Mouse (Mus musculus): ENCODE measurements around the gene Polr1d.

The Polr1d gene

DNA sequence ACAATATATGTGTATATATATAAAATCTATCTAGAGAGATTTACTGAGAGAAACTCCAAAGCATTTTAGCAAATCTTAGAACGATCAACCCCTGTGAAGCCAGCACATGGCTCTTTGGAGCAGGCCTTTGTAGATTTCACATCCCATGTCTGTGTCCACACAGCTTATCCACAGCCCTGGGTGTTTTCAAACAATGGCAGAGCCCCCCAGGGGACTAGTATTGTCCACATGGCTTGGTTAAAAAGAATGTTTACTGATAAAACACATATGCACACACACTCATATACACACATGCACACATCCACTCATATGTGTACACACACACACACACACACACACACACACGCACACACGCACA, 58.2 kb downstream of the Polr1d start:
- no peak for DNase-seq (ENCODE audit: low spot score)

DNA sequence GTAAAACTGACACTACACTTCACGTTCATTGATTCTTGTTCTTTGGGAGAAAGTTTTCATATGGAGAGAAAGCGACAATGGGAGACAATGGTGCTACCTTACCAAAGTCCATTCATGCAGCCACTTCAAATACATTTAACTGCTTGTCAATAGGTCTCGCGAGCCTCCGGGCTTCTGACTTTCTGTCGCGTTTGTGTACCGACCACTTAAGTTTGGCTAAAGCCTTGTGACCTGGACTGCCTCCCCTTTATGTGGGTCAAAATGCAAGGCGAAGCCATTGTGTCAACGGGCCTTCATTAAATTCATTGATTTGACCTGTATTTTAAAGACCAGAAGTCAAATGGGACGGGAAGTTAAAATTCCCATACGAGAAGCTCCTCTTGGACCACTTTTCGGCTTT, 59.1 kb downstream of the Polr1d start:
- DNase-seq (ENCODE audit: low spot score), result no peak

DNA sequence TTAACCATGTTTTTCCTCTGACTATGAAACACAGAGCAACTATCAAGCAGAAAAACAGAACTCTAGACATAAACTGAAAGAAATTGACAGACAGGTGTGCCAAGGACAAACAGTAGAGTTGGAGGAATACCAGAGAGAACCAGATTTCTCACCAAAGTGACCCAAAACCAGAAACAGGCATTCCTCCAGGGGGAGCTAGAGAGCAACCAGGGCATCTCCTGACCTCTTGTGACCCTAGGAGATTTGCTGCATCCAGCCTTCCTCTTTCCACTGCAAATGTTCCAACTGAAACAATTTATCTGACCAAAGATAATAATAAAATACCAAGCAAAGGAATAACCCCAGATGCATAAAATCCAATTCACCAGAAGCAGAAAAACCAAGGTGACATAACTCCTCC, 70.5 kb downstream of the Polr1d start:
- peak; percentile 18 for DNase-seq (ENCODE audit: low spot score)

DNA sequence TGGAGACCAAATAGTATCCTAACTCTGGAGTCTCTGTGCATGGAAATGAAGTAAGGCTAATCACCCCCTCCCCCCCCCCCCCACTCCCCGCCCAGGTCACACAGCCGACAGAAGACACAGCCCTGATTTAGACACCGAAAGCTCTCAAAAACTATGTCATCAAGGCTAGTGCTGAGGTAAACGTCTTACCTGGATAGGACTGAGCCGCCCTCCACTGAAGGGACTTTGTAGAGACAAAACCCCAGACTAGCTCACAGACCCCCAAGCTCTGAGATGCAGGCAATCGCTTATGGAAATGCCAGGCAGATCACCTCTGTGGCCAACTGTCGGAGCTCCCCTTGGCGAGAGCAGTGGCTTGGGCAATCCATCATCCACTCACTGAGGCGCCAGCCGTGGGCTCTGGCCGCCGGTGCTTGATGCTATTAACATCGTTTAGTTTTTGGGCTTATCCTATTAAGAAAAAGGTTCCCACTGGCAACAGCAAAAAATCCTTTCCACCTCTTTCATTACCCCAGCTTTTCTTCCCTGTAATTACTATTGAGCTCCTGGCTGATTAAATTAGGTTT, 78.0 kb downstream of the Polr1d start:
- DNase-seq (ENCODE audit: low spot score), result no peak

DNA sequence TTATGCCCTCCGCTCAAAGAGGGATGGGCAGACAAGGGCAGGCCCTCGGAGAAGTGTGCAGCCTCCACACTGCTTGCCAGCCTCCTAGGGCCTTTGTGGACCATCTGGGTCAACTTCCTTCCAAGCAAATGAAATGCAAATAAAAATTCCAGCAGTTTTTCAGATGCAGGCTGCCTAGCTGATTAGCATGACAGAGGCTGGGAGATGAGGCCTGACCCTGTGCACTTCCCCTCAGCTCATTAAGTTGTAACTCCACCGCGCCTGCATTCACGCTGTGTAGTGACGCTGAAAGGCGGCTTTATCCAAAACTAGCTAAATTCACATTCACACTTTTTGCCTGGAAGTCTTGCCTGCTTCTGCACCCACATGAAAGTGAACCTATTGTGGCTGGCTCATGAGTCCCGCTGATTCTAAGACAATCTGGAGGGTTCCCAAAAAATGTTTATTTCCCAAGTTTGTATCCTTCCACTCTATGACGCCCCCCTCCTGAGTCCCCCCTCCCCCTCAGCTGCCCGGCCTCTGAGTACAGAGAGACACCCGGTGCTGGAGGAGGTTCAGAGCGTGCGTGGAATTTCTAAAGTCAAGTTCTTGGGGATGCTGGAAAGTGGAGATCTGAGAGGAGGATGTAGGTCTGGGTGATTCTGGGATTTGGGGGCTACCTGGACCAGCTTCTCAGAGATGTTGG, 78.7 kb downstream of the Polr1d start:
- DNase-seq (ENCODE audit: low spot score), result no peak

DNA sequence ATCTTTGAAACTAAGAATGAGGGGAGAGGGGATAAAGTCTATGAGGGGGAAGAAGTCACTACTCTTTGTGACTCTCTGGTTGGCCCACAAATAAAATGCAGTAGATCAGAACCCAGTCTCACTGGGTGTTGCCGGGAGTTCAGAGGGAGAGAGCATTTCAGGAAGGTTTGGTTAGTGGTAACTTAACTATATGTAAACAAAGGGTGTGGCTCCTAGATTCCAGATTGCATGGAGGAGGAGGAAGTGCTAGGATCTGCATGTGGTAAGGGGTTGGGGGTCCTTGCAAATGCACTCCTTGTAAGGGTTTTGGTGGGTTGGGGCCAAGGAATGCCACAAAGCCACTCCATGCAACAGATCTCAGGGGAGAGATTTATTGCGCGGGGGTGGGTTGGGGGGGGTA, 79.5 kb downstream of the Polr1d start:
- DNase-seq (ENCODE audit: low spot score), result no peak

DNA sequence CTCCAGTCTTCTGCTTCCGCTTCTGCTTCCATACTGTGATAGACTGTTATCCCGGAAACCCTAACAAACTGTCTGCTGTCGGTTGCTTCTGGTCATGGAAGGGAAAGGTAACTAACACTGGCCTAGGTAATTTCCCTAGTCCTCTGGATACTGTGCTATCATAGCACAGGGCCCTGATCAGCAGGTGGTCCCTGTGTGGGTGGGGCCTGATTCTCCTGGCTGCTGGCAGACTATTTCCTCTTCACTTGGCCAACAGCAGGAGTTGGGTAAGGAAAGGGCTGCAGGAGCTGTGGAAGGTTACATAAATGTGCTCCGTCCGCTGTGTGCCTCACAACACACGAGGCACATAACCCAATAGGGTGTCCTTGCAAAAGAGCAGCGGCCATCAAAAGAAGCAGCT, 80.6 kb downstream of the Polr1d start:
- DNase-seq (ENCODE audit: low spot score), result no peak

DNA sequence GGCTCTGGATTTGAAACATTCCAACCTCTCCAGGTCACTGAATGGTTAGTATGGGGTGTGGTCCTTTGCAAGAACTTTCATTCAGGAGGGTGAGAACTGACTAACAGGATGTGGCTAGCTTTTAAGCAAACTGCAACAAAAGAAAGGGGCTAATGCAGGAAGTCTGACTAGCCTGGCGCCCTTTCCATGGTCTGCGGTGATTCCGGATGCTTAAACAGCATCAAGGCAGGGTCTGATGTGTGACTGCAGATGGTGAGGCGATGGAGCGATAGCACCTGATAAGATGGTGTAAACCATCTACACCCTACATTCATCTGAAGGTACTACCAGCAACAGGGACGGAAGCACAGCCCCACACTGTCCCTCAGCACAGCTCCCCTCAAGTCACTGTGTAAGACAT, 82.5 kb downstream of the Polr1d start:
- no peak for DNase-seq (ENCODE audit: low spot score)

DNA sequence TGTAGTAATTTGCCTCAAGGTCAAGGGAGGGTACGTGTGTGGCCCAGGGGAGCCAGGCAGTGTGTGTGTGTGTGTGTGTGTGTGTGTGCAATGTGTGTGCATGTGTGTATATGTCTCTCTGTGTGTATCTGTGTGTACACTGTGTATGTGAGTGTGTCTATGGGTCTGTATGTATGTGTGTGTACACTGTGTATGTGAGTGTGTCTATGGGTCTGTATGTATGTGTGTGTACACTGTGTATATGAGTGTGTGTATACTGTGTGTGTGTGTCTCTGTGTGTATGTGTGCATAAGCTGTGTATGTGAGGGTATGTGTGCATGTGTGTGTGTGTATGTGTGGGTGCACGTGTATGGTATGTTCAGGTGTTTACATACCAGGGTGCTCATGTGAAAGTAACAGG, 82.9 kb downstream of the Polr1d start:
- no peak for DNase-seq (ENCODE audit: low spot score)

Data from adipocyte (in vitro differentiated cells).